Mouse (Mus musculus) lung, postnatal 4 days (tissue): ENCODE measurements around the gene Dchs1.
A peak's percentile ranks its signal among the peaks of the same experiment; 100 is the strongest.

ENCODE experiments used
- DNase-seq, 2 experiments: peaks; one replicate each; pipeline ENCODE4 v3.0.0; 2021

The Dchs1 gene

DNA sequence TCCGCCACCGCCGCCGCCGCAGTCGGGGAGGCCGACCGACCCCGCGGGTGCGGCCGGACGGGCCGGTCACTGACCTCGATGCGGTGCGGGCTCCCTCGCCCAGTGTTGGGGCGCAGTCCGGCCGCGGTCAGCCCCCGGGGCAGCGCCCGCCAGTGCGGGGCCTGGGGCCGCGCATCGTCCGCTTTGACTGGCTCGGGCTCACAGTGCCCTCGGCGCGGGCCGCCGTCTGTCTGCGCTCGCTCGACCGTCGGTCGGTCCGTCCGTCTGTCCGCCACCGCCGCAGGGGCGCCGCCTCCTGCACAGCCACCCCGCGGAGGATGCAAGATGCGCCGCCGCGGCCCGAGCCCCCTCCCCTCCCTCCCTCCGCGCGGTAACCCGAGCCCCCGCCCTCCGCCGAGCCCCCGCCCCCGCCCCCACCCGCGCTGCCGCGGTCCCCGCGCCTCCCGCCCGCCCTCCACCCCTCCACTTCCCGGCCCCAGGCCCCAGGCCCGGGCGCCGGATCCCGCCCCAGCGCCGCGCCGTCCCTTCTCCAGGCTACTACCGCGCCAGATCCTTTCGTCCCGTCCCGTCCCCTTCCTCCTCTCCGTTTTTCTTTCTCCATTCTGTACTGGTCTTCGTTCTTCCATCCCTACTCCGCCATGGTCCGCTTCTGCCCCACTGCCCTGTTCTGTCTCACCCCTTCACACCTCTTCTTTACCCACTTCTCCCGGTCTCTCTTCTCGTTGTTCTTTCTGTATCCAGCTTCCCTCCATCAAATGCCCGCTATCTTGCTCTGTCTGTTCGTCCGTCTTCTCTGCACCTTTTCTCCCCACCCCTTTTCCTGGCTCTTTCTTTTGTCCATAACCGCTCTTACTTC, at the start of gene Dchs1:
TSS of gene Dchs1 (minus strand) at position 370 of the 856 bp plus-strand sequence.
- peak; percentile 51 to 64 for DNase-seq

DNA sequence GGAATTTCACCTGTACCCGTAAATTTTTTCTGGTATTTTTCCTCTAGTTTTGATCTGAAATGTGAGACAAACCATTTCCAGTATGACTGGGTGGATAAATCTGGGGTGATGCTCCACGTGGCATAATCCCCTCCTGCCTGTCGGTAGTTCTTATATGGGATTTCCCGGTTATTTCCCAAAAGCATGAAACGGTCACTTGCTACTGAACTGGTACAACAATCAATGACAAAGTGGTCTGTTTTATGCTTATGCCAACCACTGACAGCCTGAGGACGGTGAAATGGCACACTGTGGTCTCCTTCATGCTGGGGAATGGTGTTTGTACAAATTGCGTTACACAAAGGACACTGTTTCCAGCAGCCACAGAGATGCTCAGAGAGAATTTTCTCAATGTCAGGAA, 36.8 kb upstream of the Dchs1 start:
- no peak for DNase-seq

DNA sequence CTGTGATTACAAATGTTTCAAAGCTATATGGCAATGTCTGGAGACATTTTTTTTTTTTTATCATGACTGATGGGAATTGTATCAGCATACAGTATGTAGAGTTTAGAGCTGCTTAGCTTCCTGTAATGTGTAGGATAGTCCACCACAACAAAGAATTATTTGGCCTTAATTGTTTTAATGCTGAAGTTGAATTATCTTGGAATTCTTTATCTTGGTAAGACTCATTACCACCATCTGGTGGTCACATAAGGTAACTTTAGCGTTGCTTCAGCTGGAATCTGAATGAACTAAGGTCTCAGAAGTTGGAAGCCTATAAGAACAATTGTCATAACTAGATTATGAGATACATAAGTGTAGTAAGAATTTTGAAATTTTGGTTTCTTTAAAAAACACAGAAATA, 31.0 kb upstream of the Dchs1 start:
- no peak for DNase-seq

DNA sequence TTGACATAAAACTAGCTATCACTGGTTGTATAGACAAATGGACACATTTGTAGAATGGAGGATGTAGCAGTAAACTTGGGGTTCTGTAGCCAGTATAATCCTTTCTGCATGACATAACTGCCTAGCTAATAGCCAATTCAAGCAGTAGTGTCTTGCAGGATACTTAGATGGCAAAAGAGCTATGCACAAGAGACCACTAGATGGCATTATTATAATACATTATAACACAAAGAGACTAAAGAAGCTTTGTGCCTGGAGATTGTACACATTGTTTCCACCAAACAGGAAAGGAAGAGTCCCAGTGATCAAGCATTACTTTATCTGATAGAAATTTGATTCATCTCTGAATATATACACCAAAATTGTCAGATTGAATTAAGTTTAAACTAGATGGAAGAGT, 29.3 kb upstream of the Dchs1 start:
- DNase-seq = no peak

DNA sequence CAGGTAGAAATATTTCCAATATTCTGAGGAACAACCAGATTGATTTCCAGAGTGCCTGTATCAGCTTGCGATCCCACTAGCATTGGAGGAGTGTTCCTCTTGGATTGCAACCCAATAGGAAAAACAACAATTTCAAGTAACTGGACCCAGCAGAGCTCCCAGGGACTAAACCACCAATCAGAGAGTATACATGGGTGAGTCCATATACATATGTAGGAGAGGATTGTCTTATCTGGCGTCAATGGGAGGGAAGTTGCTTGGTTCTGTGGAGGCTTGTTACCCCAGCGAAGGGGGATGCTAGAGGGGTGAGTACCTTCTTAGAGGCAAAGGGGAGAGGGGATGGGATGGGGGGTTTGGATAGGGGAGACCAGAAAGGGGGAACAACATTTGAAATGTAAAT, 25.9 kb upstream of the Dchs1 start:
- DNase-seq = no peak

DNA sequence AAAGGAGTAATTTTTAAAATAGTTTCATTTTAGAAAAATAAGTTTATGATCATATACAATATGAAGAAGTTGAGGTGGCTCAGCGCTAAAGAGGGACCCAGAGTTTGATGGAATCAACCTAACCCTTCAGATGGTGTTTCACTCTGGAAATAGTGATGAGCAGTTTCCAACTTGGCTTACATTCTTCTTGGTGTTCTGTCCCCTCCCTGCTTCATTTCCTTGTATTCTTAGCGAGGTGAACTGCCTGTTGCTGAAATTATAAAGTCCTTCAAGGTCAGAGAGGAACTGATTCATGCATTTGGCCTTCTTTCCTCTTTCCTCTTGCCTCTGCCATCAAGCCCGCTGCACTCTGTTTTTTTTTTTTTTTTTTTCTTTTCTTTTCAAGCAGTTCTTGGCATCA, 25.1 kb upstream of the Dchs1 start:
- no peak for DNase-seq

DNA sequence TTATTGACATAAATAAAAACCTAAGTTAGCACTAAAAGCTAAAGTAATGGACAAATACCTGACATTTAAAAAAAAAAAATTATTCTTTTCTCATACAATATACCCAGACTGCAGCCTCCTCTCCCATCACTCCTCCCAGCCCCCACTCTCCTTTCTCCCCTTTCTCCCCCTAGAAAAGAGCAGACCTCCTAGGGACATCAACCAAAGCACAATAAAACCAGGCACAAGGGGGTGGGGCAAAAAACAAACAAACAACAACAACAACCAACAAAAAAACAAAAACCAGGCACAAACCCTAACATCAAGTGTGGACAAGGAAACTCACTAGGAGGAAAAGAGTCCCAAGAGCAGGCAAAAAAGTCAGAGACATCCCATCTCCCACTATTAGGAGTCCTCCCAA, 24.1 kb upstream of the Dchs1 start:
- DNase-seq = no peak

DNA sequence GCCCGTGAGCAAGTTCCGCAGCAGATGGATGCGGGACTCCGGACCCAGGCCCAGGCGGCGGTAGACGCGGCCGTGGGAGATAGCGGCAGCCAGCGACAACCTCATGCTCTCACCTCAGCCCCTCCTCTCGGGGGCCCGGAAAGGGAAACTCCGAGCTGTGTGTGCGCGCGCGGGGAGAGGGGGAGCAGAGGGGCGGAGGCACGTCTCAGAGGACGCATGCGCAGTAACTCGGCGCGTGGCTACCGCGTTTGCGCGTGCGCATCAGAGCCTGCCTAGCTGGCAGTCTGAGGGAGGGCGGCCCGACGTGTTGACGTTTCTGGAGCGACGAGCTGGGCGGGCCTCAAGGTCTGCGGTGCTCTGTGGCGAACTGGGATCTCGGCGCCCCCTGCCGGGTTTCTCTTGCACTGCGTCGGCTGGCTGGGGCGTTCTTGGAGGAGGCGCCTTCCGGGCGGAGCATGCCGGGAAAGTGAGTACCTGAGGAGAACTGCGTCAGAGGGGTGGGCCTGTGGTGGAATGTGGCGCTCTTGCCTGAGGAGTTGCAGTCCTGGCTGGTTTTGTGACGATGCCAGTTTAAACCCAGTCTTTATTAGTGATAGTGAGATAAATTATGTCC, 23.5 kb upstream of the Dchs1 start, which contains the start of gene Mrpl17:
TSS of gene Mrpl17 (minus strand) at position 223 of the 613 bp plus-strand sequence.
- DNase-seq = peak; percentile 100

DNA sequence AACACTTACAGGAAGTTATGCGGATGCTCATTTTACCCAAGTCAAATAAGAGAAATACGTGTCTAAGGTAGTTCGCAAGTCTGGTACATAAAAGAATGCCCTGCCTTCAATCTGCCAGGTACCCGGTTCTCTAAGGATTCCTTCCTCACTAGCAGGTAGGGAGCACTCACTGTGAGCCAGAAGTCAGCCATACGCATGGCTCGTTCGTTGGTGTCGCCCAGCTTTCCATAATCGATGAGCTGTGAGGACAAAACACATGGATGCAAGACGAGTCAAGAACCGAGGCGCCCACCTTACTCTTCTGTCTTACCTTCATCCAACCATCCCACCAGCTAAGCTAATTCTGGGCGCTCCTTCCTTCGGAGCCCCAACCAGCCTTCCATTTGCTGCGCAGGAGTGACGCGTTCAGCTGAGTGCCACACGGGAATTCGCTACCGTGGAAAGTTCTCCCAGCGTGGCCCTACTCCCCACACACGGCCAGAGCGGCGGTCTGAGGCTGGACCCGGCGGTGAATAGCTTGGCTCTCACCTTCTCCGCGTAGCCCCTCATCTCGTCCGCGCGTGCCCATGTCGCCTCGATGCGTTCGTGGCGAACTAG, 22.9 kb upstream of the Dchs1 start:
- DNase-seq = no peak

DNA sequence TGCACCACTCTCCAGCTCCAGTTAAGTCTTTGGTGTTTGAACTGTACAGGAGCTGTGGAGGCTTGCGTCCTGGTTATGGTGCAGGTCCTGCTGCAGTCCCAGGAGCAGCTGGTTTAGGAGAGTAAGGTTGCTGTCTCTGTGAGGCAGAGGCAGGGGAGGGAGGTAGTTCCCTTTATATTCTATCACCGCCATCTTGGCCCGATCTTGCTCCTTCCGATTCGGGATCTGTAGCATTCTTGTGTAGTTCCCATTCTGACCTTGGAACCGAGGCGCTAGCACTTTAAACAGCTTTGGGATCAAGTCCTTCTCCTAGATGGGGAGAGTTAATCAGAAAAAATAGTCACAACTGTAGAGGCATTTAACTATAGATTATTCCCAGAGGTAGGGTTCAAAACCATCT, 22.4 kb upstream of the Dchs1 start:
- DNase-seq = no peak

DNA sequence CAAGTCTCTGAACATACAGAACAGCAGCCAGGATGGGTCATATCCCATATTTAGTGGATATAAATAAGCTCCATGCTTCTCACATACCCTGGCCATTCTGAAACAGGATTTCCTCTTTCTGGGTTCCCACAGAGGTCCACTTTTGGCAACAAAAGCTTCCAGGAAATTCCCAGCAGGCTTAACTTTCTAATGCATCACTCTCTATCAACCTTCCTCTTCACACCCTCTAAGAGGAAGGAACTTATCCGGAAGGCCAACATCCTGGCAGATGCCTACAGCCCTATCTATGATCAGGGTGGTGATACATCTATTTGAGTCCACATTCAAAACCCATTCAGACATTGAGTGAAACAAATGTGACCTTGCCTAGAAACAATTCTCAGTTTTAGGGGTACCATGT, 20.9 kb upstream of the Dchs1 start:
- peak in 1 of 2 experiments; percentile 25 for DNase-seq

DNA sequence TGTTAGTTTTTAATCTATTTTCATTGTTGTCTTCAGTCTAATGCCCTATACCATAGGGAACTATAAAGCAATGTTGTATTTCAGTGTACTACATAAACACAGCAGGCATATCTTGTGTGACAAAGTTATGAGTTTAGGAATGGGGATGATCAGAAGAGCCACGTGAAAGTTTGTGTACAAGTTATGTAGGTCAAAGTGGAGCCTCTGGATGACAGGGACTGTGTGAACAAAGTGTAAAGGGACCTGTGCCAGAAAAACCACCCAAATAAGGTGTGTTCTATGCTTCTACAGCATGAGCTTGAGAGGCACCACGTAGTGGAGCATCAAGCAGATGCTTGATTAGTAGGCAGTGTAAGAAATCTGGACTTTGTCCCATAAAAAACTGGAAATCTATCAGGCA, 19.3 kb upstream of the Dchs1 start:
- DNase-seq = no peak

DNA sequence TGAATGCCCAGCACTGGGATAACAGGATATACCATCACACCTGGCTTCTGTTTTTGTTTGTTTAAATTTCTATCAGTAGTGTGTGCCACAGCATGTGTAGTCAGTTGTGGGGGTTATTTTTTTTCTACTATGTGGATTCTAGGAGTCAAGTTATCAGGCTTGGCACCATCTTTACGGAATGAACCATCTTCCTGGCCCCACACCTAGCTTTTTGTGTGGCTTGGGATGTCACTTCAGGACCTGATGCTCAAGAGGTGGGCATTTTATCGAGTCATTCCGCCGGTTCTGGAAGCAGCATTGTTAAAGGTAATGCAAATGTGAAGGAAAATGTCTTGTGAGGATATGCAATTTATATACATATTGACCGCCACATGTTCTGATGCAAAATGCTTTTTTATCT, 18.7 kb upstream of the Dchs1 start:
- DNase-seq = no peak

DNA sequence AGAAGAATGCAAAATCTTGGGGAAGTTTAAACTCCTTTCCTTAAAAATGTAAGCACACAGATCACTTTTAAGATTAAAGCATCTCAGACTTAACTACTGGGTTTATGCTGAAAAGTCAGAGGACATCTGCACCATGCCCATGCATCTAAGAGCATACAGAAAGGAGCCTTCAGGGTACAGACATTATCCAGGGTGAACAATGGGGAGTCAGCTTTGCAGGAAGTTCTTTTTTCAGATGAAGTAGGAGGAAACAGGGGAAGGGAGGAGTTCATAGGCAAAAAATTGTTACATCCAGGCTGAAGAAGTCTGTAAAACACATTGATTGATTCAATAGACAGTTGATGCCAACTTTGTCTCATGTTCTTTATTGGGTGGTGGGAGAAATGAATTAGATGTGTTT, 16.0 kb upstream of the Dchs1 start:
- no peak for DNase-seq

DNA sequence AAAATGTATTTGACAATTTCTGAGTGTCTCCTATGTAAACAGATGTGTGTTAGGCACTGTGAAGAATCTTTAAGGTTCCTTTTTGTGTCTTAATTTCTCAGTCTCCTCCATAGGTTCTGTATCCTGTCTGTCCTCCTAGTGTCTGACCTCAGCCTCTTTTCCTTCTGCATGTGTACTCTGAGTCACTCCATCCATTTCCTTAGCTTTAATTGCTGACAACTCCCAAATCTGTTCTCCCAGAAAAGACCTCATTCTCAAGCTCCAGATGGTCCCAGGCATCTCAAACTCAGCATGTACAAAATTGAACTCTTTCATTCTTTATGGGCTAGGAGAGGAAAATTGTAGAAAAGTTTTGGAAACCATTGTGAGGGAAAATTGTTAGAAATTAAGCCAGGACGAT, 15.3 kb upstream of the Dchs1 start:
- no peak for DNase-seq

DNA sequence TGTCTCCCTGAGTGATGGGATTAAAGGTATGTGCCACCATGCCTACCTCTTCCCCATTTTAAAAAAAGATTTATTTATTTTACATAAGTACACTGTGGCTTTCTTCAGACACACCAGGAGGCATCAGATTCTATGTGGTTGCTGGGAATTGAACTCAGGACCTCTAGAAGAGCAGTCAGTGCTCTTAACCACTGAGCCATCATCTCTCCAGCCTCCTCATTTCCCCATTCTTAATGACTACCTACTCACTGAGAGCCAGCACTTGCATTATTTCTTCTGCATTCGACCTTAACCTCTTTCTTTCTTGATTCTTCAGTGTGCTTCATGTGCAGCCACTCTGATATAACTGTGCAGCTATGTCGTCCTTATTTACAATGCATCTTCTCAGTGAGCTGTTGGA, 14.9 kb upstream of the Dchs1 start:
- no peak for DNase-seq

DNA sequence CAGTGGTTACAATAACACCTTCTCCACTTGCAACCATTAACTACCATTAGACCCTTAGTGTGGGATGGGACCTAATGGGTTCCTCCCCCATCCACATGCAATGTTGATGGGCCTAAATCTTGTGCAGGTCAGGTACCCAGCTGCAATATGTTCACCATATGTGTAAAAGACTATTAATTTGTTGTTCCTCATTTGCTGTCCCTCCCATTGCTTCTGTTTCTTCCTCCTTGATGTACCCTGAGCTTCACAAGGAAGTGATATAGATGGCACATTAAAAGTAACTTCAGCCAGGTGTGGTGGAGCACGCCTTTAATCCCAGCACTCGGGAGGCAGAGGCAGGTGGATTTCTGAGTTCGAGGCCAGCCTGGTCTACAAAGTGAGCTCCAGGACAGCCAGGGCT, 9.5 kb upstream of the Dchs1 start:
- no peak for DNase-seq

DNA sequence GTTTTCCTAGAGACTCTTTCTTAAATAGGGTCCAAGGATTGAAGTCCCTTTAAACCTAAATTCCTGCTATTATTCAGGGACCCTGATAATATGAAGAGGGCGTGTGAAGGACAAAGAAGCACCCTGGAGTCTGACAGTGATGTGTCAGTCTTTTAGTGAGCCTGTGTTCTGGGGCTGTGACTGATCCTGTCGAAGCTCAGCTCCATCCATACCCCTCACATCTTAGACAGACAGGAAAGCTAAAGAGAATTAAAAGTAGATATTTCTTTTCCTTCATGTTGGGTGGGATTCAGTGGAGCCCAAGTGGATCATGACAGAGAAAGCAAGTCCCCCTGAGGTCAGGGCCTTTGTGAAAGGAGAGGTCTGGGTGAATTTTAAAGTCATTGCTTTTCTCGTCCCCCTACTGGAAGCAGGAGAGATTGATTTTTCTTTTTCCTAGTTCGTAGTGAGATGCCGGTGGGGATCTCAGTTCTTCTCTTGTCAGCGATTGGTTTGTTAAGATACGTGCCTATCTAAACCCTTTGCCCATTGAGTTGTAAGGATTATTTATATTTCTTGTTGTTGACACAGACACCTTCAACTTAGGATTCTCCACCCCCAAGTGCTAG, 8.4 kb upstream of the Dchs1 start:
- no peak for DNase-seq

DNA sequence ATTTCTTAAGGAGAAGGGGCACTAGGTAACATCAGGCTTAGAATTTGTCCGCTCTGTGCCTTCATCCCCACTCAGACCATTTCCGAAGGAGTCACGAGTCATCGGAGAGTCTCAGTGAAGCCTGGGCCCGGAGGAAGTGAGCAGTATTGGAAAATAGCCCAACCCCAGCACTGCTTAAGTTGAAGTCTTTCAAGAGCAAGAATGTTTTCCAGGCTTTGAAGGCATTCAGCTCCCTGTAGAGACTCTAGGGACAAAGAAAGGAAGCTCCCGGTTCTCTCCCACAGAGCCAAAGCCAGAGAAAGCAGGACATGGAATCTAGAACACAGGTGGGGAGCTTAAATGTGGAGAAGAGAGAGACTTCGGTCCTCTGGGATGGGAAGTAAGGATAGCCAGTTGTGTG, 6.2 kb upstream of the Dchs1 start:
- no peak for DNase-seq

DNA sequence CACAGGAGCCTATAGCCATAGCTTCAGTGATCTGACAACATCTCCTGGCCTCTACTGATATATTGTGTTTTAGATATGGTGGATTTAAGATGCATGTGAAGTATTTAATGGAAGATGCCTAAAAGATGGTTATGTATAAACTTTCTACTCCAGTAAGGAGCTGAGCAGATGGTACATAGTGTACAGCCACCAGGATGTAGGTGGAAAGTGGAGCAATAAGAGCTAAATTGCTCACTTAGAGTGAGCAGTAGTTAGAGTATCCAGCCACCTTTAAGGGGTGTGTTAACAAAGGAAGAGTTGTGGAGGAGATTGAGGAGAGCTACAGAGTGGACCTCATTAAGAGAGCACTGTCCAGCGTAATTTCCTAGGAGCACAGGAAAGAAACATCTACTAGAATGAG, 3.7 kb upstream of the Dchs1 start:
- DNase-seq = no peak

DNA sequence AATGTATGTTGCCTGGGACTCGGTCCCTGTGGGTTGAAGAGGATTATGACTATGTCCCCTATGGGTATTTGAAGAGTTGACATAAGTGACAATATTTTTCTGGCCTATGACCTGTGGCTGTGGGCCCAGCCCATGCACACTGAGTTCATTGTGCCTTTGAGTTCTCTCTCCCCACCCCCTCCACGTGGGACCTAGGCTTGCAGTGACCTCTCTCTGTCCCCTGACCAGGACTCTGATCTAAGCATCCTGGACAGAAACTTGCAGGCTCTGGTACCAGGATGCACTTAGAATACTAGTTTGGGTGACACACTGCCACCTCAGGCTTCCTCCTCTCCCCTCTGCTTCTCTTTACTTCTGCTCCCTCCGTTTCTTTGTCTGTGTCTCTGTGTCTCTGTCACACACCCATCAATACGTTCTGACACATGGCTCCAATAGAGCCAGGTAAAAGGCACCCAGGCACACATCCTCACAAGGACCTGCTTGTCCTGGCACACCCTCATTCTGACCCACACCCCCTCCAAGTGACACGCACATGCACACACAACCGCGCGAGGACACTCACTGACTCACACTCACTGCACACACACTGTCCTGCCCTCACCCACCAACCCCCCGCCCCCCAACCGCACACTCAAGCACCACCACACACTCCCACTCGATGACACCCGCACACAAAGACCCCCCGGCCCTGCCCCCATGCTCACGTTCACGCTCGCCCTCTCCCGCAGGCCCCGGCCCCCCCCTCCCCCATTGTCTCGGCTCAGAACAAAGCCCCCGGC, 759 bp downstream of the Dchs1 start:
- DNase-seq = no peak

DNA sequence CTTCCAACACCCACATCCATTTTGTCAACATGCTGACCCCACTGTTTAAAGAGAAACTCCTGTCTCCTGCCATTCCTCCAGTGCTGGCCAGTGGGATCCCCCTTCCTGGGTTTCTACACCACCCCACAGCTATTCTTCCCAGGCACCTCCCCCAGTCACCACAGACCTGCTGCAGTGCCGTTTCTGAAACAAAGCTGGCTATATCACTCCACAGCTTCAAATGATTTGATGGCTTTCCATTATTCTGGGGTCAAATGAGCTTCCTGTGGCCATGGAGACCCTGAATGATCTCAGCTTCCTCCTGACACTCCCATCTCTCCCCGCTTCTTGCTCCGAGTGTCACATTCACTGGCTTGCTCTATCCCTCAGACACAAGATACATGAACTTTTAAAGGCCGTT, 2.9 kb downstream of the Dchs1 start:
- no peak for DNase-seq

DNA sequence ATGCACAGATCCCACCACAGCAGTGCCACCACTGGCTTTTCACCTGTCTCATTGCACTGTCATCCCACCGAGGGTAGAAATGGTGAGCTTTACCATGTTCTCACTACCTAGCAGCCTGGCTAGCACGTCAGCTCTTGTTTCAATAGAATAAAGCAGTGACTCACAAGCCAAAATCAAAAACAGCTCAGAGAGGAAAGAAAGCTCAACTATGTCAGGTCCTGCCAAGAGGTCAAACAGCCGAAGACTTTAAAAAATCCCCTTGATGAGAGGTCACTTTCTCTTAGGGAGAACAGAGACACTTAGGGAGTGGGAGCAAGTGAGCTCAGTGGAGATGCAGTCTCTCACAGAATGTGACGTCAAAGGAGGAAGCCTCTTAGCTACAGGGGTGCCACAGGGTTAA, 3.6 kb downstream of the Dchs1 start:
- DNase-seq = no peak
